Mouse (Mus musculus): Measurements from ENCODE around the gene Ugt1a7c. TPM values are rescaled to one million over a fixed set of nuclear protein-coding genes. Genes with fewer than 3 reads are reported as not detected.
A peak's percentile ranks its signal among the peaks of the same experiment; 100 is the strongest.
"Not testable (repeated sequence)": the region's sequence is repeated elsewhere in the genome, so short reads cannot be mapped to it uniquely, and the experiment has no call there.

Ugt1a7c gene
- total RNA-seq, 2 experiments from 2014 or later = 0.51 to 1.3 TPM

DNA sequence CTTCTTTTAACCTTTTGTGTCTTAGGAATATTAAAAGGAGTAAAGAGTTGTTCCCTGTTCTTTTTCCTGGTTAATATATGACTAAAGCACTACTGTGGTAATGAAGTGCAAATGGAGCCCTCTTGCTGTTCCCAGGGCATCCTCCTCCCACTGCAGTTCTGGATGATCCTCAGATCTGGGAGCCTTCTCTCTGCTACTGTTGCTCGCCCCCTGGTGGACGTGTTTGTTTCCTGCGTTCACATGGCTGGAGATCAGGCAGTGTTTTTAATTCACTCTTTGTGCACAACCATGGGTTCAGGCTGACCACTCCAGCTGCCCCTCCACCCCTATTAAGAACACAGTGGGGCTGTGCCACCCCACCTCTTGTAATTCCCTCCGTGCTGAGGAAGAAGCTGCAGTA, 25.7 kb downstream of the Ugt1a7c start:
- DNase-seq = not testable (repeated sequence)

DNA sequence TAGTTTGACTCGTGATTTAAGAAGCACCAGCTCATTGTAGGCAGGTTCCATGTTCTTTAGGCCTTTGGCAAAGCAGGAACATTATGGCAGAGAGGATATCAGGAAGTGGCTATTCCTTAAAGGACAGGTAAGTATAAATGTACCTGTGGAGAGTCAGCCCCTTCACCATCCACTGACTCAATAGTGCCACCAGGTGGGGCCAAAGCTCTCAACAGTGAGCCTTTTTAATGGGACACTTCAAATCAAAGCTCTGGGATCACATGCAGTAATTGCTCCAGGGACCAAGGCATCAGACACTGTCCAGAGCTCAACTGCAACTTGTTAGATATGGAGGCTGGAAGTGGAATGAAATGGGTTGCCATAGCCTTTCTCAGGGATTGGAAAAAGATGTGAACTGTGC, 26.7 kb downstream of the Ugt1a7c start:
- not testable (repeated sequence) for DNase-seq

DNA sequence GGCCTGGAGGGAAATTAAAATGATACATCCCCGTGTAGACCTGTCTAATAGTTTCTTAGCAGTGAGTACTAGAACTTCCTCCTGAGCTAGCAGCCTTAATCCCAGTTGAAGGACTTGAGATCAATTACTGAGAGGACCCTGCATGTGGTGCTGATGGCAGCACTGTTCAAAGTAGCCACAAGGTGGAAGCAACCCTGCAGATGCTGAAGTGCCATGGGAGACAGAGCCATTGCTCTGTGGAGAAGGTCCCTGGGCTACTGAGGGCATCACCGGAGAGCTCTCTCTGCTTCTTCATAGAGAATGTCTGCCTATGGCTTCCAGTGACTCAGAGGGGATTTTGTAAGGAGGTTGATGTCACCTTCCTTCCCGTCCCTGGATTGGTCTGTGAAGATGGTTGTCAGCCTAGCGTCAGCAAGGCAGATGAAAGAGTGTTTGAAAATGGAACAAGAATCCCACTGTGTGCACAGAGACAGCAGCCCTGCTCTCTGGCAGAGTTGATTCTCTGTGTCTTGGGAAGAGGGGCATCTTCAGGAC, 31.0 kb downstream of the Ugt1a7c start:
- DNase-seq = not testable (repeated sequence)

DNA sequence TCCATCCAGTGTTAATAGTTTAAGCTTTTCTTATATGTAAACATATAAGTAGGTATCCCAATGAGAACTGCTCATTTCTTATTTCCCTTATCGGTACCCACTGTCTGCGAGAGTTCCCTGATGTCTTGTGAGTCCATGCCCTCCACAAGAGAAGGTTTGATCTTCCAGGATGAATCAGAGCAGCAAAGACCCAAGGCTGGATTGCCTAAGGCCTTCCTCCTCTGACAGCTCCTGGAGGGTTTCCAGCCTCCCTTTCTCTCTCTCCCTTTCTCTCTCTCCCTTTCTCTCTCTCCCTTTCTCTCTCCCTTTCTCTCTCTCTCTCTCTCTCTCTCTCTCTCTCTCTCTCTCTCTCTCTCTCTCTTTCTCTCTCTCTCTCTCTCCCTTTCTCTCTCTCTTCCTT, 34.2 kb downstream of the Ugt1a7c start:
- not testable (repeated sequence) for DNase-seq

DNA sequence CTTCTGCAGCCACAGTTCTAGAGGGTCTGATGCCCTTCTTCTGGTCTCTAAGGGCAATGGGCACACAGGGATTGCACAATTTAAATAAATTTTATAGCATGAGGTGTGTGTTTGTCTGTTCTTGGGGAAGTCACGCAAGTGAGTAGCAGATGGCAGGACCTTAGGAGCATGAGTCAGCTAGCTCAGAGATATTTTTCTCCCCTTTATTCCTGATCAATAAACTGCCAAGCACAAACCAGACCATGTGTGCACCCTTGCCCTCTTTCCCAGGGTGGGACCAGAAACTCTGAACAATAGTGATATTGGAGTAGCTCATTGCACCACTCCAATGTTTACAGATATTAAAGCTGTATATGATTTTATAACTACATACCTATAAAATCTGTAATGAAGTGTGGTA, 35.4 kb downstream of the Ugt1a7c start:
- not testable (repeated sequence) for DNase-seq

GRCm38 (mm10) chr1:88133908-88134456, 39.1 kb downstream of the Ugt1a7c start:
- DNase-seq = no peak

DNA sequence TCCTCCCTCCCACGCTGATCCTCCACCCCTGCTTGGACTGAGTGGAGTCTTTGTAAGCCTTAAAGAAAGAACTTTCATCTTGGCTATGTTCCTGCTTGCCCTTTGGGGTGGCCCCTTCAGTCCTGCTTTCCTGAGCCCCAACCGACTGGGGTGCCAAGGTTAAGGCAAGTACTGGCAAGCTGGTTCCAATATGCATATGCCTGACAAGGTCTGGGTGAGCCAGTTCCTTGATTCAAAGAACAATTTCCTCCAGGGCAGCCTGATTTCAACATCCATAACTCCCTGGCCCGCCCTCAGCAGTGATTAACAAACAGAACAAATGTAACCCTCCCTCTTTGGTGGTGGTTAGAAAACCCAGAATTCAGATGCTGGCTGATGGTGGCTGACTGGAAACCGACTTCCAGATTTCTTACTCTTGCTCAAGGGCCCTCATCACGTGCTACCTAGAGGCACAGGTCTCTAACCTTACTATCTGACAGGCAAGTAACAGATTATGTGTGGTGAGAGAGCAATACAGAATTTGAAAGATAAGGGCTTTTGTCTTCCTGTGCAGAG, 39.7 kb downstream of the Ugt1a7c start, which contains the start of gene Ugt1a6a:
Gene Ugt1a6a, plus strand, starts transcription at position 353 of the 555 bp plus-strand sequence.
- not testable (repeated sequence) for DNase-seq

DNA sequence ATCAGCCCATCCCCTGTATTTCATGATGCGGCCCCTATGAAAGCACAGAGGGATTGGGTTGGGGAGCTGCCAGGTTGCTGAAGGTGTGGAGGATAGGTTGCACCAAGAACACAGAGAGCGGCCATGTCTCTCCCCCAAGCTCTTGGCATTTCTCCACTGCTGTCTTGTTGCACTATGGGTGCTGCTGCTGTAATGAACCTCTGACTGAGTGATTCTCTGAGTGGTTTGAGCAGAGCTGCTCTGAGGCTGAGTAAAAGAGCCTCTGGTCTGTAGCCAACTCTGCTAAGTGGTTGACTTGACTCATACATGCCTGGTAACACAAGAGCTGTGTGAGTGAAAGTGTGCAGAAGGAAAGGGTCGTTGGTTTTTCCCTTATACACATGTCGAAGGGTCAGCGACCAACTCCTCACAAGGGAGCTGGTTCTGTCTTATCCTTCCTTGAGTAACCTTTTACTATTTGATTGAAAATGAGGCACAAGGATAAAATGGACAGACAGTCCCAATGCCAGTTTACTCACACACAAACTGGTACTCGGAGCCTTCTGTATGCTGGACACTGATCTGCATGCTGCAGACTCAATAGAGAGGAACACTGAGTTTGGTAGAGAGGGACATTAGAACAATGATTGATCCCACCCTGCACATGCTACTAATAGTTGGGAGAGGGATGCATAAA, 40.5 kb downstream of the Ugt1a7c start:
- not testable (repeated sequence) for DNase-seq

- DNase-seq = no peak
Measured at GRCm38 (mm10) chr1:88136646-88137045, 41.8 kb downstream of the Ugt1a7c start.

DNA sequence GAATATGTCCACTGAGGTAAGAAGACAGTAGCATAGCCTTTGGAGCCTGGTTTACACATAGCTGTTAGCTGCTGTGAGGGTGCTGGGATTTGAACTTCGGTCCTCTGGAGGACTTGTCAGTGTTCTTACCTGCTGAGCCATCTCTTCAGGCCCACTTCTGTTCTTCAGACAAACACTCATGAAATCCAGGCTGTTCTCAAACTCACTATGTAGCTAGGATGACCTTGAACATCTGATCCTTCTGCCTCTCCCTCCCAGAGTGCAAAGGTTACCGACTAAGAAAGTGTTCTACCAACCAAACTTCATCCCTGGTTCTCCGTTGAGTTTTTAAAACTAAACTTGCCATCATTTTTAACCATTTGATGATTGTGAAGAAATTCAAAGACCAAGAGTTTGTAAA, 42.4 kb downstream of the Ugt1a7c start:
- no peak for DNase-seq

DNA sequence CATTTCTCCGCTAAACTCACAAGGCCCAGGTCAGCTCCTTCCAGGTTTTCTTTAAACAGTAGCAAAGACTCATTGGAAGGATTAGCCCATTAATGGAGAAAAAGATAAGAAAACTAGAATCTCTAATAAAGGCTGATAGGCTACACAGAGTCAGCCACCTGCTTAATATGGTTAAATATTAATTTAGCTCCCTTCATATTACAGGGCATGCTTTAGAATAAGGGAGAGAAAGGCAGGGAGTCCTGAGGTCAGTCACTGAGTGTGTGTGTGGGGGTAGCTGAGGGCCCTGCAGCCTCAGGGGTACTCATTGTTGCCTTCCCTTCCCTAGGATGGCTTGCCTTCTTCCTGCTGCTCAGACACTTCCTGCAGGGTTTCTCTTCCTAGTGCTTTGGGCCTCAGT, 43.3 kb downstream of the Ugt1a7c start:
- DNase-seq = no peak

DNA sequence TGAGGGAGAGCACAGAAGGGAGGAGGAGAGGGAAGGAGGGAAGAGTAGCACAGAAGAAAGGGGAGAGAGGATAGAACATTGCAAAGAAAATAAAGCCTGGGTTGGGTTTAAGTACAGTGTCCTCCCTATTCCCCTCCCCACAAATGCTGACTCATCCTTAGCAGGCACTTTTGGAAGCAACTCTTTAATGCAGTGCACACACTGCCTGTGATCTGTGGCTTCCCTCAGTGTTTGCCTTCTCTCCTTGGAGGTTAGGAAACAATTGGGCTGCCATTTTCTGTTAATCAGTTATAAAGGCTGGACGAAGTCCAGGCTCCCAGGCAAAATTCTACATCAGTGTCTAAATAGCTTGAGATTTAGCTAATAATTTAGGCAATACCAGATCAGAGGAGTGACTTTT, 45.6 kb downstream of the Ugt1a7c start:
- not testable (repeated sequence) for DNase-seq

DNA sequence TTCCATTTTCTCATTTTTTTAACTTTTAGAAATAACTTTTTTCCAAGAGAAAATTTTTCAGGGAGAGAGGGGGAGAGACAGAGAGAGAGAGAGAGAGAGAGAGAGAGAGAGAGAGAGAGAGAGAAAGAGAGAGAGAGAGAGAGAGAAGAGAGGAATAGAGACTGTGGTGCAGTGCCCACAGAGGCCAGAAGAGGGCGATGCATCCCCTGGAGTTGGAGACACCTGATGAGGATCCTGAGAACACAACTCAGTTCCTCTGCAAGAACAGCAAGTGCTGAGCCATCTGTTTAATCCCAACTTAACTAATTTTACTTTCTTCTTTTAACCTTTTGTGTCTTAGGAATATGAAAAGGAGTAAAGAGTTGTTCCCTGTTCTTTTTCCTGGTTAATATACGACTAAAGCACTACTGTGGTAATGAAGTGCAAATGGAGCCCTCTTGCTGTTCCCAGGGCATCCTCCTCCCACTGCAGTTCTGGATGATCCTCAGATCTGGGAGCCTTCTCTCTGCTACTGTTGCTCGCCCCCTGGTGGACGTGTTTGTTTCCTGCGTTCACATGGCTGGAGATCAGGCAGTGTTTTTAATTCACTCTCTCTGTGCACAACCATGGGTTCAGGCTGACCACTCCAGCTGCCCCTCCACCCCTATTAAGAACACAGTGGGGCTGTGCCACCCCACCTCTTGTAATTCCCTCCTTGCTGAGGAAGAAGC, 49.3 kb downstream of the Ugt1a7c start:
- DNase-seq = peak; percentile 14 to 15

DNA sequence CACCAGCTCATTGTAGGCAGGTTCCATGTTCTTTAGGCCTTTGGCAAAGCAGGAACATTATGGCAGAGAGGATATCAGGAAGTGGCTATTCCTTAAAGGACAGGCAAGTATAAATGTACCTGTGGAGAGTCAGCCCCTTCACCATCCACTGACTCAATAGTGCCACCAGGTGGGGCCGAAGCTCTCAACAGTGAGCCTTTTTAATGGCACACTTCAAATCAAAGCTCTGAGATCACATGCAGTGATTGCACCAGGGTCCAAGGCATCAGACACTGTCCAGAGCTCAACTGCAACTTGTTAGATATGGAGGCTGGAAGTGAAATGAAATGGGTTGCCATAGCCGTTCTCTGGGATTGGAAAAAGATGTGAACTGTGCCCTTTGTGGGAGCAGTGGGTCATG, 50.4 kb downstream of the Ugt1a7c start:
- not testable (repeated sequence) for DNase-seq

DNA sequence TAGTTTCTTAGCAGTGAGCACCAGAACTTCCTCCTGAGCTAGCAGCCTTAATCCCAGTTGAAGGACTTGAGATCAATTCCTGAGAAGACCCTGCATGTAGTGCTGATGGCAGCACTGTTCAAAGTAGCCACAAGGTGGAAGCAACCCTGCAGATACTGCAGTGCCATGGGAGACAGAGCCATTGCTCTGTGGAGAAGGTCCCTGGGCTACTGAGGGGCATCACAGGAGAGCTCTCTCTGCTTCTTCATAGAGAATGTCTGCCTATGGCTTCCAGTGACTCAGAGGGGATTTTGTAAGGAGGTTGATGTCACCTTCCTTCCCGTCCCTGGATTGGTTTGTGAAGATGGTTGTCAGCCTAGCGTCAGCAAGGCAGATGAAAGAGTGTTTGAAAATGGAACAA, 55.3 kb downstream of the Ugt1a7c start:
- not testable (repeated sequence) for DNase-seq

GRCm38 (mm10) chr1:88158430-88158829, 63.6 kb downstream of the Ugt1a7c start:
- no peak for DNase-seq

DNA sequence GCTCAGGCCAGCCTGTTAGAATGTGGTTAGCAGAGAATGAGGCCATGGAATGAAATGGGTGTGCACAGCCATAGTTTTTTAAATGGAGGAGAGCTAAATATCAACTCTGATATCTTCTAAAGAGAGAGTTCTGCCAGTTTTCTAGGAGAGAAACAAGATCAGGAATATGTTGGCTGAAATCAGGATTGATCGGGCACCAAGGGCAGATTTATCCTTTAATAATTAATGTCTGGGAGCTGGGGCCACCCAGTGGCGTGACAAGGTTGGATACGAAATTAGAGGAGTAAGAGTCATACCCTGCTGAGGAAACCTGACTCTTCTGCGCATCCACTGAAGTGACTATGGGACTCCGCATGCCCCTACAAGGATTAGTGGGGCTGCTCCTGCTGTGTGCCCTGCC, 70.8 kb downstream of the Ugt1a7c start, which contains the start of gene Ugt1a5:
Gene Ugt1a5, plus strand, starts transcription at position 302 of the 400 bp plus-strand sequence.
- no peak for DNase-seq

DNA sequence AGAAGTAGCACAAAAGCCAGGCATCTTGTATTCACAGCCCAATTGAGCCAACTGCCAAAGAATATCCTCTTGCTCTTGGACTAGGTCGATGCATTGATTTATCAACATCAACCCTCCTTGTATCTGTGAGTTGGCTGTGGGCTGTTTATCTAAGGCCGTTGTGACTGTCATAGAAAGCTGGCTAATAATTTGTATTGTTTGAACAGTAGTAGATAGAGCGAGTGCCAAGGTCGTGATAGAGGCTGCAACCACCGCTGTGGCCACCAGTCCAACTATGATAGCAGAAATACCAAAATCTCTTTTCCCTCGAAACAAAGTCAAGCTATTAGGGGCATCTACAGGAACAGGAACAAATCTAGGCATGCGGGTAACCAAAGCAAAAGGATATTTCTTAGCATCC, 77.3 kb downstream of the Ugt1a7c start:
- not testable (repeated sequence) for DNase-seq

GRCm38 (mm10) chr1:88179657-88180056, 84.8 kb downstream of the Ugt1a7c start:
- DNase-seq = no peak

DNA sequence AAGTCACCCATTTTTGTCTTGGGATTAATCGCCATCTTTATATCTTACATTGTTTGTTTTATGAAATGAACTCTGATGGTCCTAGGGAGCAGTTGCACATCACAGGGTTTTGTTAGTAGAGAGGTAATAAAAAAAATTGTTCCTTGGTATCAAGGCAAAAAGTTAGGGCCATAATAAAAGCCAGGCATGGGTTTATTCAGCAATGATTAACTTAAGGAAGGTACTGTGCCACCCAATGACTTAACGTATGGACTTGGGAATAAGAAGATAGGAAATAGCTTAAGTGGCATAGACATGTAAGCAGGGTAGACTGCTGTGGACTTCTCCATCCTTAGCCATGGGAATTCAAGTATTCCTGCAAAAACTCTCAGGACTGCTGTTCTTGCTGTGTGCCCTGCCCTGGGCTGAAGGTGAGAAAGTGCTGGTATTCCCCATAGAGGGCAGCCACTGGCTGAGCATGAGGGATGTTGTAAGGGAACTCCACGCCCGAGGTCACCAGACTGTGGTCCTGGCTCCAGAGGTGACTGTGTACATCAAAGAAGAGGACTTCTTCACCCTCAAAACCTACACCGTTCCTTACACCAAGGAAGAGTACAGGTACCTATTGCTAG, 91.6 kb downstream of the Ugt1a7c start:
- no peak for DNase-seq

- no peak for DNase-seq
Measured at GRCm38 (mm10) chr1:88192136-88192535, 97.3 kb downstream of the Ugt1a7c start.

DNA sequence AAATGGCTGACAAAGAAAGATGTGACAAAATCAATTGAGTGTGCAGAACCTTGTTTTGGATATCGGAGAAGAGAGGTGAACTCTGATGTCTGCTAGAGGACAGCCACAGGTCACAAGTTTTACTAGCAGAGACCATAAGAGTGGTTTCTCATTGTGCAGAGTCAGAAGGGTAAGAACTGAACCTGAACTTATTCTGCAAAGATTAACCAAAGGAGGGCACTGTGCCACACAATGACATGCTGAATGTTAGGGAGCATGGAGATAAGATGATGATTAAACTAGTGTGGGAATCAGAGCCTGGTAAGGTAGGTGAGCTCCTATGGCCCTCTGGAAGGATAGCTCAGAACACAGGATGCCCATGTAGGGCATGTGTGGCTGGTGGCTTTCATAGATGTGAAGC, 100.8 kb downstream of the Ugt1a7c start:
- no peak for DNase-seq

DNA sequence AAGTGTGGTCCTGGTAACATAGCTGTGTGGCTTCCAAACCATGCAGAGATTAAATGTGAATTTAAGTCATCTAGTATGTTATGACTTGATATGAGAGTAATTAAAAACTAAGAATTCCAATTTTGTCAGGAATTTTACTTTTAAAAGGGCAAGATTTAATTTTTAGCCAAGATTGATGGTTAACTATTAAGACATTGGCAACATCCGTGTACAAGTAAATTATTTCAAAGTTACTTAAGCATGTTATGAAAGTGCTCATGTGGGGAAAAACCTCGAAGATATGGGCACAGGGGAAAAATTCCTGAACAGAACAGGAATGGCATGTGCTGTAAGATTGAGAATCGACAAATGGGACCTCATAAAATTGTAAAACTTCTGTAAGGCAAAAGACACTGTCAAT, 102.6 kb downstream of the Ugt1a7c start:
- no peak for DNase-seq
